Mouse (Mus musculus) myocyte (in vitro differentiated cells): ENCODE measurements at regions not wholly inside any gene's neighbourhood (a gene's known extent, or its start where the extent isn't known, plus 50 kb on each side); places are given as distances from the start of the nearest gene placed in this dataset.

Source experiments
- CEBPB ChIP-seq: IDR thresholded peaks from 2 replicates; pipeline ENCODE4 v1.6.1; 2011; ENCODE audit warnings: mild to moderate bottlenecking, moderate library complexity; ENCODE audit not compliant: poor library complexity, insufficient read depth, severe bottlenecking
- E2F4 ChIP-seq: IDR thresholded peaks from one replicate; pipeline ENCODE4 v1.6.1; 2011; ENCODE audit warnings: mild to moderate bottlenecking, control low read depth, moderate library complexity; ENCODE audit not compliant: insufficient read depth
- MAX ChIP-seq: IDR thresholded peaks from one replicate; pipeline ENCODE4 v1.6.1; 2011; ENCODE audit warnings: low read depth, mild to moderate bottlenecking, control low read depth
- POLR2A ChIP-seq: IDR thresholded peaks from one replicate; pipeline ENCODE4 v1.6.1; 2011; ENCODE audit warnings: low read depth, mild to moderate bottlenecking, control low read depth, moderate library complexity; ENCODE audit not compliant: insufficient read length
- POLR2AphosphoS2 ChIP-seq: IDR thresholded peaks from one replicate; pipeline ENCODE4 v1.6.1; 2011; ENCODE audit warnings: low read depth, control low read depth; ENCODE audit not compliant: insufficient read length
- REST ChIP-seq: IDR thresholded peaks from one replicate; pipeline ENCODE4 v1.6.1; 2011; ENCODE audit warnings: mild to moderate bottlenecking, control low read depth, moderate library complexity; ENCODE audit not compliant: insufficient read depth, insufficient read length
- TCF3 ChIP-seq: IDR thresholded peaks from one replicate; pipeline ENCODE4 v1.6.1; 2011; ENCODE audit warnings: low read depth, control low read depth; ENCODE audit not compliant: insufficient read length
- USF1 ChIP-seq: IDR thresholded peaks from one replicate; pipeline ENCODE4 v1.6.1; 2011; ENCODE audit warnings: low read depth, mild to moderate bottlenecking, control low read depth, moderate library complexity

GRCm38 (mm10) chr11:17415144-17415543 lies 157.8 kb downstream of the C1d start:
- TF ChIP-seq USF1 (no peak), MAX (no peak), POLR2A (no peak), REST (no peak), E2F4 (no peak), CEBPB (no peak), POLR2AphosphoS2 (no peak), TCF3 (no peak)
